Mouse (Mus musculus): ENCODE data around the gene Hoxc6.

GRCm38 (mm10) chr15:102980912-102981311, 17.1 kb upstream of the Hoxc6 start:
- TF ChIP-seq CTCF (IDR thresholded peaks at IDR 0.05; ENCODE audit: extremely low read depth, insufficient read depth, insufficient read length, insufficient replicate concordance) (no peak), POLR2A (IDR thresholded peaks at IDR 0.05; ENCODE audit: low read depth, low read length) (no peak)
